Mouse (Mus musculus): ENCODE data around the gene Bicdl2.

Bicdl2 gene

GRCm38 (mm10) chr17:23665511-23665910, 5.2 kb downstream of the Bicdl2 start:
- peaks cover 53% of the 10 kb centered on the region for H3K36me3 ChIP-seq (ENCODE audit: insufficient read depth, low read length)
- TF ChIP-seq POU5F1 (IDR thresholded peaks at IDR 0.05; ENCODE audit: borderline replicate concordance, low read length) (no peak), CTCF (conservative IDR thresholded peaks at IDR 0.05; ENCODE audit: low read length) (no peak), NANOG (IDR thresholded peaks at IDR 0.05; ENCODE audit: borderline replicate concordance, low read length) (no peak)
- peaks cover 79% of the 10 kb centered on the region for H3K4me1 ChIP-seq (replicated peaks; ENCODE audit: low read depth, low read length)
- peak overlapping the region; percentile 32; the same call in 1 of the 2 replicates for H3K4me3 ChIP-seq (replicated peaks; ENCODE audit: low read length)
- H3K9me3 ChIP-seq (ENCODE audit: low read length), result no peaks in the 10 kb centered on the region
- H3K27me3 ChIP-seq (ENCODE audit: insufficient read depth, low read length), result peaks cover 35% of the 10 kb centered on the region

GRCm38 (mm10) chr17:23670516-23671074, 10.3 kb downstream of the Bicdl2 start:
- Histone ChIP-seq H3K36me3 (ENCODE audit: insufficient read depth, low read length) (peaks cover 72% of the 10 kb centered on the region), H3K27me3 (ENCODE audit: insufficient read depth, low read length) (peaks cover 7% of the 10 kb centered on the region), H3K9me3 (ENCODE audit: low read length) (no peaks in the 10 kb centered on the region), H3K4me3 (replicated peaks; ENCODE audit: low read length) (peak overlapping the region; percentile 33; the same call in 1 of the 2 replicates), H3K4me1 (replicated peaks; ENCODE audit: low read depth, low read length) (peaks cover 94% of the 10 kb centered on the region)
- TF ChIP-seq POU5F1 (IDR thresholded peaks at IDR 0.05; ENCODE audit: borderline replicate concordance, low read length) (no peak), CTCF (conservative IDR thresholded peaks at IDR 0.05; ENCODE audit: low read length) (0 out of 2 replicates have a peak, but pooled peaks have one; percentile 12)

DNA sequence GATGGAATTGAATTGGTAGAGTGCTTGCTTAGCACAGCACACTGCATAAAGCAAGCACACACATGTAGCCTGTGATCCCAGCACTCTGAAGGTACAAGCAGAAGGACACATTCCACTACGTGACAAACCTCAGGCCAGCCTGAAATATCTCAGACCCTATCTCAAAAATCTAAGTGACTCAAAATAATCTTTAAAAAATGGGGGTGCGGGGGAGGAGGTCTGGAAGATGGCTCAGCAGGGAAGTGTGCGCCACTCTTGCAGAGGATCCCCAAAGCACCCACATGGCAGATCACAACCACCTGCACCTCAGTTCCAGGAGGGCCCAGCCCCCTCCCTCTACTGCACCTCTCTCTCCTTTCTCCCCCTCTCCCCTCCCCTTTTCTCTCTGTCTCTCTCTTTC, 11.2 kb downstream of the Bicdl2 start:
- TF ChIP-seq POU5F1 (IDR thresholded peaks at IDR 0.05; ENCODE audit: borderline replicate concordance, low read length) (no peak), CTCF (conservative IDR thresholded peaks at IDR 0.05; ENCODE audit: low read length) (no peak), NANOG (IDR thresholded peaks at IDR 0.05; ENCODE audit: borderline replicate concordance, low read length) (no peak)
- peaks cover 11% of the 10 kb centered on the region for H3K27me3 ChIP-seq (ENCODE audit: insufficient read depth, low read length)
- H3K4me3 ChIP-seq (replicated peaks; ENCODE audit: low read length), result 0 out of 2 replicates have a peak overlapping the region, but pooled peaks have one; percentile 8
- H3K4me1 ChIP-seq (replicated peaks; ENCODE audit: low read depth, low read length), result peaks cover 94% of the 10 kb centered on the region
- no peaks in the 10 kb centered on the region for H3K9me3 ChIP-seq (ENCODE audit: low read length)
- peaks cover 63% of the 10 kb centered on the region for H3K36me3 ChIP-seq (ENCODE audit: insufficient read depth, low read length)

GRCm38 (mm10) chr17:23672761-23673160, 12.5 kb downstream of the Bicdl2 start:
- peaks cover 11% of the 10 kb centered on the region for H3K27me3 ChIP-seq (ENCODE audit: insufficient read depth, low read length)
- peaks cover 50% of the 10 kb centered on the region for H3K36me3 ChIP-seq (ENCODE audit: insufficient read depth, low read length)
- peak overlapping the region; percentile 89 for H3K4me3 ChIP-seq (replicated peaks; ENCODE audit: low read length)
- TF ChIP-seq CTCF (conservative IDR thresholded peaks at IDR 0.05; ENCODE audit: low read length) (no peak), POU5F1 (IDR thresholded peaks at IDR 0.05; ENCODE audit: borderline replicate concordance, low read length) (no peak), NANOG (IDR thresholded peaks at IDR 0.05; ENCODE audit: borderline replicate concordance, low read length) (no peak)
- no peaks in the 10 kb centered on the region for H3K9me3 ChIP-seq (ENCODE audit: low read length)
- peaks cover 91% of the 10 kb centered on the region for H3K4me1 ChIP-seq (replicated peaks; ENCODE audit: low read depth, low read length)

- TF ChIP-seq POU5F1 (IDR thresholded peaks at IDR 0.05; ENCODE audit: borderline replicate concordance, low read length) (no peak), CTCF (conservative IDR thresholded peaks at IDR 0.05; ENCODE audit: low read length) (no peak), NANOG (IDR thresholded peaks at IDR 0.05; ENCODE audit: borderline replicate concordance, low read length) (no peak)
- Histone ChIP-seq H3K4me3 (replicated peaks; ENCODE audit: low read length) (peak within 1 kb of the TSS; percentile 89), H3K9me3 (ENCODE audit: low read length) (no peaks in the 10 kb centered on the region), H3K27me3 (ENCODE audit: insufficient read depth, low read length) (peaks cover 19% of the 10 kb centered on the region), H3K36me3 (ENCODE audit: insufficient read depth, low read length) (peaks cover 43% of the 10 kb centered on the region), H3K4me1 (replicated peaks; ENCODE audit: low read depth, low read length) (peaks cover 88% of the 10 kb centered on the region)
Measured at GRCm38 (mm10) chr17:23673424-23674073, 13.2 kb downstream of the Bicdl2 start, which contains the start of the genes Hcfc1r1 and Thoc6. Gene Hcfc1r1, plus strand, starts transcription at chr17:23673596. Gene Thoc6, minus strand, starts transcription at chr17:23673882.

DNA sequence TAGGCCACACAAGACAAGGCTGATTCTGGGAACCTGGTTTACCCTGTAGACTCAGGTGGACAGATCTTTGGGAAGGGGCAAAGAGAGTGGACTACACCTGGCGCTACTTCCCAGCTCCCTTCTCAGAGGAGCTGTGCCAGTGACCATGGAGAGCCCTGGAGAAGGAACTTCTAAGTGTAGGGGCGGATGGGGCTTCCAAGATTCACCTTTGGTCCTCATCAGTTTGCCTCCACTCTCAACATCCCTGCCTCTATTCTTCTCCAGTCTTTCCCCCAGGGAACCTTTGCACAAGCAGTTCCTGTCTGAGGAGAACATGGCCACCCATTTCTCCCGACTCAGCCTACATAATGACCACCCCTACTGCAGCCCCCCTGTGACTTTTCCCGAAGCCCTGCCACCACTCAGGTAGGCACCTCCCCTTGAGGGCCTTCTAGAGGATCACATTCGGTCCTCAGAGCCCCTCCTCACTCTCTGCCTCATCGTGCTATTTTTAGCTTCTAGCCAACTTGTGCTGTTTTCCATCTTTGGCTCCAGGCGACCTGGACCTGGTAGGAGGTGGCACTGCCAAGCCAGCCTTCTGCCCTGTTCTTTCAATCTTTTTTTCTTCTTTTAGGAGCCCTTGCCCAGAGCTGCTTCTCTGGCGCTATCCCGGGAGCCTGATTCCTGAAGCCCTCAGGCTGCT, 14.1 kb downstream of the Bicdl2 start:
- peaks cover 34% of the 10 kb centered on the region for H3K36me3 ChIP-seq (ENCODE audit: insufficient read depth, low read length)
- H3K27me3 ChIP-seq (ENCODE audit: insufficient read depth, low read length), result peaks cover 28% of the 10 kb centered on the region
- peaks cover 88% of the 10 kb centered on the region for H3K4me1 ChIP-seq (replicated peaks; ENCODE audit: low read depth, low read length)
- TF ChIP-seq NANOG (IDR thresholded peaks at IDR 0.05; ENCODE audit: borderline replicate concordance, low read length) (no peak), POU5F1 (IDR thresholded peaks at IDR 0.05; ENCODE audit: borderline replicate concordance, low read length) (no peak), CTCF (conservative IDR thresholded peaks at IDR 0.05; ENCODE audit: low read length) (no peak)
- no peaks in the 10 kb centered on the region for H3K9me3 ChIP-seq (ENCODE audit: low read length)
- H3K4me3 ChIP-seq (replicated peaks; ENCODE audit: low read length), result peak overlapping the region; percentile 89

DNA sequence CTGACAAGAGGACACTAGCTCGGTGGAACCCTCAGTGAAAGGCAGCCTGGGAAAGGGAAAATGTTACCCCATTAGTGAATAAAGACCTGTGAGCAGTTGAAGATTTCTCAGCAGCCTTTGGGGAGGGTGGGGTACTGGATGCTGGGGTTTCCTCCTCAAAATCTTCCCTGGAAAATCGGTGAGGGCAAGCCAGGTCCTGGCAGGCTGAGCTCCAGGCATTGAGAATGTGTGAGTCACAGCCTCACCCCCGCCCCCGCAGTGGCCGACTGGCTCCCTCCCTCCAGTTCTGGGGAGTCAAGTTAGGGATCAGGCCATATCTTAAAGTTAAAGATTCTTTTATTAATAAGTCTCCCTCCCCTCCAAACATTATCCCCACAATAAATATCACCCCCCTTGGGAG, 14.8 kb downstream of the Bicdl2 start:
- peaks cover 35% of the 10 kb centered on the region for H3K27me3 ChIP-seq (ENCODE audit: insufficient read depth, low read length)
- peaks cover 88% of the 10 kb centered on the region for H3K4me1 ChIP-seq (replicated peaks; ENCODE audit: low read depth, low read length)
- no peaks in the 10 kb centered on the region for H3K9me3 ChIP-seq (ENCODE audit: low read length)
- TF ChIP-seq CTCF (conservative IDR thresholded peaks at IDR 0.05; ENCODE audit: low read length) (no peak), POU5F1 (IDR thresholded peaks at IDR 0.05; ENCODE audit: borderline replicate concordance, low read length) (no peak), NANOG (IDR thresholded peaks at IDR 0.05; ENCODE audit: borderline replicate concordance, low read length) (no peak)
- H3K36me3 ChIP-seq (ENCODE audit: insufficient read depth, low read length), result peaks cover 27% of the 10 kb centered on the region
- peak overlapping the region; percentile 89 for H3K4me3 ChIP-seq (replicated peaks; ENCODE audit: low read length)

- TF ChIP-seq CTCF (conservative IDR thresholded peaks at IDR 0.05; ENCODE audit: low read length), result 0 out of 2 replicates have a peak, but pooled peaks have one; percentile 4
- TF ChIP-seq NANOG (IDR thresholded peaks at IDR 0.05; ENCODE audit: borderline replicate concordance, low read length), result no peak
- Histone ChIP-seq H3K9me3 (ENCODE audit: low read length) (no peaks in the 10 kb centered on the region), H3K27me3 (ENCODE audit: insufficient read depth, low read length) (peaks cover 40% of the 10 kb centered on the region)
Measured at GRCm38 (mm10) chr17:23675564-23676281, 15.4 kb downstream of the Bicdl2 start.

More at GRCm38 (mm10) chr17:23675564-23676281, 15.4 kb downstream of the Bicdl2 start:
- Histone ChIP-seq H3K4me3 (replicated peaks; ENCODE audit: low read length) (peak overlapping the region; percentile 89), H3K4me1 (replicated peaks; ENCODE audit: low read depth, low read length) (peaks cover 88% of the 10 kb centered on the region), H3K36me3 (ENCODE audit: insufficient read depth, low read length) (peaks cover 22% of the 10 kb centered on the region)
